8 mouse cellular contexts compared by ENCODE assay signal in genomic region chr2:90611959-90612571, GRCm38 (mm10). TPM values are rescaled to one million over a fixed set of nuclear protein-coding genes. Genes with fewer than 3 reads are reported as not detected.
DNase-seq lines count a peak whose midpoint lies in the region; ATAC-seq and TF ChIP-seq lines count a peak whose summit lies in the region.

No protein-coding gene starts in this region.

- TF ChIP-seq CTCF in heart, adult 2 months (IDR thresholded peaks at IDR 0.05) = peak; percentile 50

- peak; percentile 86 for ATAC-seq in liver, embryonic 16.5 days (ENCODE audit: low read depth)
- ATAC-seq in kidney, embryonic 14.5 days (ENCODE audit: low FRiP score, low TSS enrichment) = no peak

- WGBS in heart, adult 2 months = 58% methylated on average over 10 of the region's 10 CpGs
- WGBS in liver, embryonic 16.5 days (ENCODE audit: insufficient replicate concordance) = 36% methylated on average over 10 of the region's 10 CpGs
- 81% methylated on average over 10 of the region's 10 CpGs for WGBS in kidney, embryonic 14.5 days

- H3K9me3 ChIP-seq in liver, embryonic 16.5 days (replicated peaks; ENCODE audit: control insufficient read depth, low read length) = no peaks in the 10 kb centered on the region
- no peaks in the 10 kb centered on the region for H3K9me3 ChIP-seq in kidney, embryonic 14.5 days (ENCODE audit: control insufficient read depth, low read length)

- H3K27me3 ChIP-seq in heart, adult 2 months (ENCODE audit: control insufficient read depth, insufficient read depth, low read length) = no peaks in the 10 kb centered on the region
- no peaks in the 10 kb centered on the region for H3K27me3 ChIP-seq in liver, embryonic 16.5 days (ENCODE audit: control insufficient read depth, insufficient read depth, low read depth, low read length)
- no peaks in the 10 kb centered on the region for H3K27me3 ChIP-seq in kidney, embryonic 14.5 days (ENCODE audit: control insufficient read depth, insufficient read depth, low read length)

- peak; percentile 46 for DNase-seq in MEL-GATA-1-ER (ENCODE audit: extremely low read depth, low read depth)
- peak; percentile 88 for DNase-seq in adrenal gland, postnatal 10 days
- DNase-seq in heart, adult 2 months = peak; percentile 81 to 87
- peak; percentile 71 to 86 for DNase-seq in urinary bladder, adult 18-20 months (ENCODE audit: low spot score in 2 of 2)
- DNase-seq in testis, postnatal 10 days (ENCODE audit: low spot score) = no peak
- DNase-seq in cerebellum, adult 18-20 months = no peak

- no peaks in the 10 kb centered on the region for H3K36me3 ChIP-seq in heart, adult 2 months (ENCODE audit: control insufficient read depth, insufficient read depth, low read length)
- no peaks in the 10 kb centered on the region for H3K36me3 ChIP-seq in liver, embryonic 16.5 days (ENCODE audit: control insufficient read depth, insufficient read depth)
- H3K36me3 ChIP-seq in kidney, embryonic 14.5 days (ENCODE audit: control insufficient read depth, insufficient read depth, low read length) = no peaks in the 10 kb centered on the region

- no peaks in the 10 kb centered on the region for H3K79me2 ChIP-seq in heart, adult 2 months (replicated peaks; ENCODE audit: control insufficient read depth, insufficient read depth, low read length)

- no peak overlapping the region for H3K4me3 ChIP-seq in heart, adult 2 months
- H3K4me3 ChIP-seq in liver, embryonic 16.5 days (ENCODE audit: low read depth, low read length) = no peak overlapping the region
- no peak overlapping the region for H3K4me3 ChIP-seq in kidney, embryonic 14.5 days (ENCODE audit: low read length)

- H3K4me1 ChIP-seq in heart, adult 2 months (ENCODE audit: control insufficient read depth, insufficient read depth, low read length) = peaks cover 2% of the 10 kb centered on the region; the same call in 1 of the 2 replicates
- H3K4me1 ChIP-seq in liver, embryonic 16.5 days (ENCODE audit: control insufficient read depth, low read depth, low read length) = peaks cover 7% of the 10 kb centered on the region; the same call in 1 of the 2 replicates
- no peaks in the 10 kb centered on the region for H3K4me1 ChIP-seq in kidney, embryonic 14.5 days (ENCODE audit: control insufficient read depth, insufficient read depth, low read length)

- no peak for TF ChIP-seq POLR2A in heart, adult 2 months (IDR thresholded peaks at IDR 0.05; ENCODE audit: insufficient read depth, low read depth, low read length)

- no peak overlapping the region for H3K9ac ChIP-seq in heart, adult 2 months (ENCODE audit: low read depth, low read length)
- no peak overlapping the region for H3K9ac ChIP-seq in liver, embryonic 16.5 days (ENCODE audit: low read depth, low read length)
- H3K9ac ChIP-seq in kidney, embryonic 14.5 days (ENCODE audit: low read depth, low read length) = no peak overlapping the region

- no peak for TF ChIP-seq EP300 in heart, adult 2 months (IDR thresholded peaks at IDR 0.05; ENCODE audit: insufficient read depth, low read depth, low read length)

- intact Hi-C loops in heart, adult 2 months (cut with DNase I) = no loop called here

- H3K4me2 ChIP-seq in liver, embryonic 16.5 days (ENCODE audit: low read depth, low read length) = no peak overlapping the region
- no peak overlapping the region for H3K4me2 ChIP-seq in kidney, embryonic 14.5 days (replicated peaks; ENCODE audit: low read depth, low read length)

- peak overlapping the region; percentile 18; the same call in 1 of the 2 replicates for H3K27ac ChIP-seq in heart, adult 2 months
- no peak overlapping the region for H3K27ac ChIP-seq in liver, embryonic 16.5 days (ENCODE audit: low read length)
- no peak overlapping the region for H3K27ac ChIP-seq in kidney, embryonic 14.5 days (ENCODE audit: low read depth, low read length)

RNA-seq across cellular contexts. Expression of gene Ptprj, which starts 31.6 kb away (rescaled TPM):
- 10 to 100 TPM; 20.9 to 23.2 TPM for total RNA-seq in adrenal gland, postnatal 10 days (2021)
- 10 to 100 TPM in 1 of 2 experiments, 1 to 10 TPM in 1; 7.4 to 10.5 TPM for total RNA-seq in heart, adult 2 months (2021)
- polyA plus RNA-seq in heart, adult 2 months (2012; rRNA removed) = 3.7 and 4.8 TPM in 2 replicates
- 2.1 and 2.2 TPM in 2 replicates for polyA plus RNA-seq in liver, embryonic 16.5 days (2015; fragmentation: Nextera tagmentation; extraction: Ambion mirVana)
- 7.6 and 10.8 TPM in 2 replicates for polyA plus RNA-seq in kidney, embryonic 14.5 days (2014; fragmentation: Nextera tagmentation; extraction: Ambion mirVana)

Comparison
In these comparisons a context has a peak if more than half of its experiments do, and no peak if none do; other contexts are left out.
1. DNase-seq: peak in MEL-GATA-1-ER (single experiment), adrenal gland, postnatal 10 days (single experiment), heart, adult 2 months (2 of 2) and urinary bladder, adult 18-20 months (2 of 2); none in testis, postnatal 10 days (single experiment) and cerebellum, adult 18-20 months (0 of 2).